Mouse (Mus musculus) mouse embryonic stem cell (cell line): Measurements from ENCODE around the gene Itk.

Source experiments
- in situ Hi-C, 2 experiments: fragments of 300-500 bp; cut with MboI; formaldehyde crosslinking; loops; 1 replicate in 1 of 2; 3 replicates in 1 of 2; pipeline ENCODE4 v1.14.3; 2019 to 2020; ENCODE audit warnings: low sequenced_read_pairs in 2 of 2, low pct_unique_long_range_greater_than_20kb in 1 of 2, mixed read lengths in 1 of 2; ENCODE audit not compliant: unreplicated experiment in 1 of 2

Gene Itk

GRCm38 (mm10) chr11:46389336-46390117 is at the start of gene Itk:
Gene Itk, minus strand, starts transcription at chr11:46389515.
- in situ Hi-C loops, result no loop called here

GRCm38 (mm10) chr11:46437459-46438000 is 48.2 kb upstream of the Itk start:
- in situ Hi-C loops, result loop anchor here (25.0 kb wide), 1 partner anchor 175 kb away; no protein-coding TSS in a partner anchor

GRCm38 (mm10) chr11:46436760-46437458 is 47.6 kb upstream of the Itk start, which contains the start of gene Med7:
Gene Med7, plus strand, starts transcription at chr11:46436925.
- in situ Hi-C loops, result loop anchor here (25.0 kb wide), 1 partner anchor 175 kb away; no protein-coding TSS in a partner anchor

GRCm38 (mm10) chr11:46435363-46435762 is 46.0 kb upstream of the Itk start:
- in situ Hi-C loops, result loop anchor here (25.0 kb wide), 1 partner anchor 173 kb away; no protein-coding TSS in a partner anchor

- in situ Hi-C loops, result loop anchor here (25.0 kb wide), 1 partner anchor 169 kb away; no protein-coding TSS in a partner anchor
Observed at GRCm38 (mm10) chr11:46431129-46431528, 41.8 kb upstream of the Itk start.

GRCm38 (mm10) chr11:46430123-46430522 is 40.8 kb upstream of the Itk start:
- in situ Hi-C loops, result loop anchor here (25.0 kb wide), 1 partner anchor 168 kb away; no protein-coding TSS in a partner anchor

- in situ Hi-C loops, result loop anchor here (25.0 kb wide), 1 partner anchor 166 kb away; no protein-coding TSS in a partner anchor
Observed at GRCm38 (mm10) chr11:46428131-46428530, 38.8 kb upstream of the Itk start.

- in situ Hi-C loops, result no loop called here
Observed at GRCm38 (mm10) chr11:46421086-46421888, 32.0 kb upstream of the Itk start.

GRCm38 (mm10) chr11:46418860-46419259 is 29.5 kb upstream of the Itk start:
- in situ Hi-C loops, result no loop called here

GRCm38 (mm10) chr11:46418438-46418837 is 29.1 kb upstream of the Itk start:
- in situ Hi-C loops, result no loop called here

GRCm38 (mm10) chr11:46410018-46410563 is 20.8 kb upstream of the Itk start:
- in situ Hi-C loops, result no loop called here

GRCm38 (mm10) chr11:46406721-46407120 is 17.4 kb upstream of the Itk start:
- in situ Hi-C loops, result no loop called here

GRCm38 (mm10) chr11:46404986-46405385 is 15.7 kb upstream of the Itk start:
- in situ Hi-C loops, result no loop called here

- in situ Hi-C loops, result no loop called here
Observed at GRCm38 (mm10) chr11:46401555-46401954, 12.2 kb upstream of the Itk start.

GRCm38 (mm10) chr11:46398933-46399383 is 9.6 kb upstream of the Itk start:
- in situ Hi-C loops, result no loop called here

GRCm38 (mm10) chr11:46398473-46398872 is 9.2 kb upstream of the Itk start:
- in situ Hi-C loops, result no loop called here

- in situ Hi-C loops, result no loop called here
Observed at GRCm38 (mm10) chr11:46397900-46398299, 8.6 kb upstream of the Itk start.

GRCm38 (mm10) chr11:46396860-46397179 is 7.5 kb upstream of the Itk start:
- in situ Hi-C loops, result no loop called here
